Mouse (Mus musculus): ENCODE measurements around the gene Msi2.

DNA sequence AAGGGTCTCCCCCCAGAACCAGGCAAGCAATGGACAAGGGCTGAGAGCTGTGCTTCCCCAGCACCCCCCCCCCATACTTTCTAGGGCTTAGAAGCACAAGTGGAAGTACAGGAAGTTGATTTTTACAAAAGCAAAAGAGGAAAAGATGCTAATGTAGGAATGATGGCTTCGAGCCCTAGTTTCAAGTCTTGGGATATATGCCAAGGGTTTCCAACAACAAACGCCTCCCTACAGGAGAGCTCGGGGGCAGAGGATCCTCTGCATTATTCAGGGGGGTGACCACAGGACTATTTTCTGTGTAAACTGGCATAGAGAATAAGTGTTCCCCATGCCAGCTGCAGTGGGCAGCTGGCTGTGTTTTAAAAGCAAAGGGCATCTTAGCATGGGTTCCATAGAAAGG lies 175.5 kb downstream of the Msi2 start:
- TF ChIP-seq POLR2A (IDR thresholded peaks at IDR 0.05; ENCODE audit: control insufficient read depth, low read depth, low read length) (no peak), CTCF (IDR thresholded peaks at IDR 0.05; ENCODE audit: control insufficient read depth, insufficient read depth, insufficient replicate concordance, low read depth, low read length) (no peak)
